Mouse (Mus musculus): Measurements from ENCODE around the gene Lrrc23. TPM values are rescaled to one million over a fixed set of nuclear protein-coding genes. Genes with fewer than 3 reads are reported as not detected.
A peak's percentile ranks its signal among the peaks of the same experiment; 100 is the strongest.

The Lrrc23 gene
- polyA plus RNA-seq, 1 experiment from 2014 or later: 0.45 TPM

GRCm38 (mm10) chr6:124745490-124746295, 33.8 kb downstream of the Lrrc23 start:
- Histone ChIP-seq H3K4me3 (ENCODE audit: low read depth, low read length) (peak overlapping the region; percentile 46), H3K4me2 (ENCODE audit: low read length) (peak overlapping the region; percentile 94), H3K4me1 (replicated peaks; ENCODE audit: control insufficient read depth, insufficient read depth, low read length) (peaks cover 17% of the 10 kb centered on the region), H3K36me3 (ENCODE audit: control insufficient read depth, insufficient read depth, low read length) (peaks cover 55% of the 10 kb centered on the region), H3K9me3 (ENCODE audit: control insufficient read depth, low read length) (no peaks in the 10 kb centered on the region), H3K9ac (ENCODE audit: low read length) (peak overlapping the region; percentile 68), H3K27me3 (replicated peaks; ENCODE audit: control insufficient read depth, insufficient read depth, low read length) (no peaks in the 10 kb centered on the region), H3K27ac (ENCODE audit: low read depth) (peak overlapping the region; percentile 84)
- peak; percentile 82 for ATAC-seq (replicated peaks; ENCODE audit: low FRiP score, low TSS enrichment, low read depth)
- DNase-seq (ENCODE audit: low spot score): peak; percentile 94
- WGBS: 1% methylated on average over 85 of the region's 85 CpGs

GRCm38 (mm10) chr6:124744755-124745321, 34.7 kb downstream of the Lrrc23 start:
- H3K36me3 ChIP-seq (ENCODE audit: control insufficient read depth, insufficient read depth, low read length): peaks cover 55% of the 10 kb centered on the region
- no peaks in the 10 kb centered on the region for H3K9me3 ChIP-seq (ENCODE audit: control insufficient read depth, low read length)
- H3K4me2 ChIP-seq (ENCODE audit: low read length): peak overlapping the region; percentile 94
- peaks cover 20% of the 10 kb centered on the region for H3K4me1 ChIP-seq (replicated peaks; ENCODE audit: control insufficient read depth, insufficient read depth, low read length)
- 69% methylated on average over 26 of the region's 26 CpGs for WGBS
- no peak overlapping the region; the same call in 1 of the 2 replicates for H3K4me3 ChIP-seq (ENCODE audit: low read depth, low read length)
- DNase-seq (ENCODE audit: low spot score) (no peak), ATAC-seq (replicated peaks; ENCODE audit: low FRiP score, low TSS enrichment, low read depth) (no peak; the same call in 1 of the 2 replicates)
- H3K27me3 ChIP-seq (replicated peaks; ENCODE audit: control insufficient read depth, insufficient read depth, low read length): no peaks in the 10 kb centered on the region
- peak overlapping the region; percentile 68; the same call in 1 of the 2 replicates for H3K9ac ChIP-seq (ENCODE audit: low read length)
- no peak overlapping the region for H3K27ac ChIP-seq (ENCODE audit: low read depth)

DNA sequence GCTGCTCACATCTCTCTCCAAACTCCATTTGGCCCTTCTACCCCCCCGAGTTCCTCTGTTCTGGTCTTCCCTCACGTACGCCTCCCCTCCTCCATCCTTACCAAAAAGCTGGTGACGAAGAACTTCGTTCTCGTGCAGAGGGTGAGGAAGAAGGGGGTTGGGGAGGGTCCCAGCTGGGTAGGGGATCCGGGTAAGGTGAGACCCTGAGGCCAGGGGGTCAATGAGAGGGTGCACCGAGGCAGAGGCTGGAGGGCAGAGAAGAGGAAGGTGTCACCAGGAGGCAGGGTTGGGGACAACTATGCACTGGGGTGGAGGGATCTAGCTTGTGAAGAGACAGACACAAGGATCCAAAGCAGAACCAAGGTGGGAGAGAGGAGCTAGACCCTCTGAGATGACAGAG, 35.9 kb downstream of the Lrrc23 start:
- peaks cover 31% of the 10 kb centered on the region for H3K4me1 ChIP-seq (replicated peaks; ENCODE audit: control insufficient read depth, insufficient read depth, low read length)
- ATAC-seq (replicated peaks; ENCODE audit: low FRiP score, low TSS enrichment, low read depth): no peak

GRCm38 (mm10) chr6:124742839-124743514, 36.5 kb downstream of the Lrrc23 start:
- 89% methylated on average over 15 of the region's 15 CpGs for WGBS
- Histone ChIP-seq H3K4me3 (ENCODE audit: low read depth, low read length) (no peak overlapping the region), H3K9me3 (ENCODE audit: control insufficient read depth, low read length) (no peaks in the 10 kb centered on the region), H3K27me3 (replicated peaks; ENCODE audit: control insufficient read depth, insufficient read depth, low read length) (no peaks in the 10 kb centered on the region), H3K4me1 (replicated peaks; ENCODE audit: control insufficient read depth, insufficient read depth, low read length) (peaks cover 37% of the 10 kb centered on the region), H3K4me2 (ENCODE audit: low read length) (no peak overlapping the region), H3K27ac (ENCODE audit: low read depth) (no peak overlapping the region), H3K9ac (ENCODE audit: low read length) (no peak overlapping the region), H3K36me3 (ENCODE audit: control insufficient read depth, insufficient read depth, low read length) (peaks cover 37% of the 10 kb centered on the region)
- DNase-seq (ENCODE audit: low spot score): no peak
- ATAC-seq (replicated peaks; ENCODE audit: low FRiP score, low TSS enrichment, low read depth): no peak

More for the DNA sequence above, 35.9 kb downstream of the Lrrc23 start:
- Histone ChIP-seq H3K36me3 (ENCODE audit: control insufficient read depth, insufficient read depth, low read length) (peaks cover 44% of the 10 kb centered on the region), H3K27me3 (replicated peaks; ENCODE audit: control insufficient read depth, insufficient read depth, low read length) (no peaks in the 10 kb centered on the region), H3K4me2 (ENCODE audit: low read length) (no peak overlapping the region), H3K27ac (ENCODE audit: low read depth) (no peak overlapping the region), H3K4me3 (ENCODE audit: low read depth, low read length) (no peak overlapping the region), H3K9ac (ENCODE audit: low read length) (no peak overlapping the region), H3K9me3 (ENCODE audit: control insufficient read depth, low read length) (no peaks in the 10 kb centered on the region)
- WGBS: 90% methylated on average over 8 of the region's 8 CpGs
- no peak for DNase-seq (ENCODE audit: low spot score)

- DNase-seq (ENCODE audit: low spot score) (no peak), ATAC-seq (replicated peaks; ENCODE audit: low FRiP score, low TSS enrichment, low read depth) (no peak)
- peak overlapping the region; percentile 71 for H3K4me2 ChIP-seq (ENCODE audit: low read length)
- peaks cover 28% of the 10 kb centered on the region for H3K36me3 ChIP-seq (ENCODE audit: control insufficient read depth, insufficient read depth, low read length)
- H3K27me3 ChIP-seq (replicated peaks; ENCODE audit: control insufficient read depth, insufficient read depth, low read length): no peaks in the 10 kb centered on the region
- H3K4me3 ChIP-seq (ENCODE audit: low read depth, low read length): peak overlapping the region; percentile 59; the same call in 1 of the 2 replicates
- no peaks in the 10 kb centered on the region for H3K9me3 ChIP-seq (ENCODE audit: control insufficient read depth, low read length)
- H3K9ac ChIP-seq (ENCODE audit: low read length): peak overlapping the region; percentile 74
- peaks cover 37% of the 10 kb centered on the region for H3K4me1 ChIP-seq (replicated peaks; ENCODE audit: control insufficient read depth, insufficient read depth, low read length)
- H3K27ac ChIP-seq (ENCODE audit: low read depth): peak overlapping the region; percentile 95
- WGBS: 72% methylated on average over 3 of the region's 3 CpGs
Observed at GRCm38 (mm10) chr6:124741842-124742241, 37.7 kb downstream of the Lrrc23 start.

DNA sequence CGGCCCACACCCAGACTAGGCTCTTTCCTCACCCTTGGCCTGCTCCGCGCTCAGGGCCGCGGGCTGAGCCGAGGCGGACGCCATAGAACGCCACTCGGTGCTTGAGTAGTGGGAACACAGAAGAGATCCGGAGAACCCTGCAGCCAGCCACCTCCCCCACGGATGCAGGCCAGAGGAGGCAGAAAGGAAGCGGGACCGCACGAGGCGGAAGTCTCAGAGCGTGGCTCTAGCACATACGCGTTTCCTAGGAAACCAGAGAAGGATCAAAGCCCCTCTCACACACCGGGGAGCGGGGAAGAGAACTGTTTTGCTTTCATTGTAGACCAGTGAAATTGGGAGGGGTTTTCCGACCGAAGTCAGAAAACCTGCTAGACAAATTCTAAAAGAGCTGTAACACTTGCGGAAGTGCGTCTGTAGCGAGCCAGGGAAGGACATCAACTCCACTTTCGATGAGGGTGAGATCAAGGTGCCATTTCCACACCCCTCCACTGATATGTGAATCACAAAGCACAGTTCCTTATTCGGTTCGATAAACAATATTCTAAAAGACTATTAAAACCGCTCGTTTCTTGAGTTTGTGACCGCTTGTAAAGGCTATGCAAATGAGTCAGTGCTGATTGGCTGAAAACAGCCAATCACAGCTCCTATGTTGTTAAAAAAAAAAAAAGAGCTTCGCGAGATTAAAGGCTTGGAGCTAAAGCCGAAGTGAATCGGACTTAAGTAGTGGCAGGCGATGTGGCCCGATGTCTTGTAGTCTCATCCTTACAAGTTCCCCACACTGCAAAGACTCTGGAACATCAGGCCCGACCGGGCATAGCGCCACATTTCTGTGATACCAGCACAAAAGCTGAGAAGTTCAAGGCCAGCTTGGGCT, 38.4 kb downstream of the Lrrc23 start, which contains the start of gene Grcc10:
Grcc10 (minus strand) TSS at position 487 of the 874 bp plus-strand sequence.
- Histone ChIP-seq H3K27me3 (replicated peaks; ENCODE audit: control insufficient read depth, insufficient read depth, low read length) (no peaks in the 10 kb centered on the region), H3K9ac (ENCODE audit: low read length) (peak within 1 kb of the TSS; percentile 74), H3K4me2 (ENCODE audit: low read length) (peak within 1 kb of the TSS; percentile 71), H3K4me1 (replicated peaks; ENCODE audit: control insufficient read depth, insufficient read depth, low read length) (peaks cover 30% of the 10 kb centered on the region), H3K4me3 (ENCODE audit: low read depth, low read length) (peak within 1 kb of the TSS; percentile 59), H3K36me3 (ENCODE audit: control insufficient read depth, insufficient read depth, low read length) (peaks cover 26% of the 10 kb centered on the region), H3K9me3 (ENCODE audit: control insufficient read depth, low read length) (no peaks in the 10 kb centered on the region), H3K27ac (ENCODE audit: low read depth) (peak within 1 kb of the TSS; percentile 95)
- DNase-seq (ENCODE audit: low spot score) (peak; percentile 93), ATAC-seq (replicated peaks; ENCODE audit: low FRiP score, low TSS enrichment, low read depth) (peak; percentile 75)
- 0% methylated on average over 41 of the region's 41 CpGs for WGBS

DNA sequence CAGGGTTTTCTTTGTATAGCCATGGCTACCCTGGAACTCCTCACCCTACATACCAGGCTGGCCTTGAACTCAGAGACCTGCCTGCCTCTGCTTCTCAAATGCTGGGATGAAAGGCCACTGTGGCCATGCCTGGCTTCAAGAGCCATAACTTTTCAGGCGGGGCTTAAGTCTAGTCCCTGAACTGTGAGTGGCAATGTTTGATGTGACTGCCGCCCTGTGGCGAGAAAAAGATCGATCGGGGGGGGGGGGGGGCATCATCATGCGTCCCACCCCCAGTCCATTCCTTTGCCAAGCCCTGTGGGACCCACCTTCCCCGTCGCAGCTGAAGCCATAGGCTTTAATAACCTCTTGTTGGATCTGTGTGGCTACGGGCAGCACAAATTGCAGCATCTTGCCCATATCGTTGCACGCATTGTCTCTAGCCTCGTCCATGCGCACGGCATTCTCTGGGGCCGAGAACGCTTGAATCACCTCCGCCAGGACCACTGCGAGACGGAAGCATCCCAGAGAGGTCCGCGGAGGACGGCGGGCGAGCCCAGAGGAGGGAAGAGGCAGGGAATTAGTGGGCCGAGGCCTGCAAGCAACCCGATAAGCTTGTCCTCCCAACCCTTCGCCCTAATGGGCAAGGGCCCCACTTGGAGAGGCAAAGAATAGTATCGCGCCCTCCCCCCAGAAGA, 39.2 kb downstream of the Lrrc23 start:
- peak overlapping the region; percentile 74 for H3K9ac ChIP-seq (ENCODE audit: low read length)
- peak overlapping the region; percentile 95 for H3K27ac ChIP-seq (ENCODE audit: low read depth)
- WGBS: under 1% methylated on average over 26 of the region's 29 CpGs
- no peaks in the 10 kb centered on the region for H3K27me3 ChIP-seq (replicated peaks; ENCODE audit: control insufficient read depth, insufficient read depth, low read length)
- DNase-seq (ENCODE audit: low spot score) (peak; percentile 91), ATAC-seq (replicated peaks; ENCODE audit: low FRiP score, low TSS enrichment, low read depth) (peak; percentile 6; the same call in 1 of the 2 replicates)
- H3K9me3 ChIP-seq (ENCODE audit: control insufficient read depth, low read length): no peaks in the 10 kb centered on the region
- peak overlapping the region; percentile 71 for H3K4me2 ChIP-seq (ENCODE audit: low read length)
- peaks cover 27% of the 10 kb centered on the region for H3K4me1 ChIP-seq (replicated peaks; ENCODE audit: control insufficient read depth, insufficient read depth, low read length)
- peaks cover 26% of the 10 kb centered on the region for H3K36me3 ChIP-seq (ENCODE audit: control insufficient read depth, insufficient read depth, low read length)
- H3K4me3 ChIP-seq (ENCODE audit: low read depth, low read length): peak overlapping the region; percentile 59

Measured in intestine, embryonic 14.5 days (tissue).